9 mouse cellular contexts compared by ENCODE assay signal in the genomic region with DNA sequence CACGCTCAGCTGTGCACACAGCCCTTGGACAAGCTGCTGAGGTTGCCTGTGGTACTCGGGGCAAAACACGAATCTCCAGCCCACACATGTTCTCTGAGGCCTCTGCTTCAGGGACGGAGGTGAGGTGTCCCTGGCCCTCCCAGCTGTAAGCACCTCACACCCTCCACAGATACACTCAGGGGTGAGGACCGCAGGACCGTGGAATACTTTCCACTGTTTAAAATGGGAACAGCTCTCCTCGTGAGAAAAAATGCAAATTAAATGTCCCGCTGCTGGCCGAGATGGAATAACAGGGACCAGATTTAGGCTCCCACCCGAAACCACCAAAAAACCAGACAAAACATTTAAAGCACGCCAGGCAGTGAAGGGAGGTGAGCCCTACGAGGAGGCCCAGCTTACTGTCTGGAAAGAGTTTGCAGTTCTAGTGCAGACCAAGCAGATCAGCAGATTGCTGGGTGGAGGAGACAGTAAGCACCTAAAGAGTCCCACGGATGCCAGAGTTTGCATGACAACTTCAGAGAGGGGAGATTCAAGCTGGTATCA. TPM values are rescaled to one million over a fixed set of nuclear protein-coding genes. Genes with fewer than 3 reads are reported as not detected.
DNase-seq lines count a peak whose midpoint lies in the region; ATAC-seq and TF ChIP-seq lines count a peak whose summit lies in the region.
"Had no signal": no experiment of that assay in that cellular context is flagged by ENCODE, and none has a peak within 500 bp of the region (broad histone marks: within the 10 kb centered on the region; RNA-seq: fewer than 3 reads in every experiment).

No protein-coding gene starts in this region.

- H3K27me3 ChIP-seq in heart, adult 2 months (ENCODE audit: control insufficient read depth, insufficient read depth, low read length), result no peaks in the 10 kb centered on the region
- no peaks in the 10 kb centered on the region for H3K27me3 ChIP-seq in liver, embryonic 15.5 days

- H3K9me3 ChIP-seq in liver, embryonic 15.5 days (replicated peaks), result no peaks in the 10 kb centered on the region

- H3K9ac ChIP-seq in heart, adult 2 months (ENCODE audit: low read depth, low read length), result no peak overlapping the region
- no peak overlapping the region for H3K9ac ChIP-seq in liver, embryonic 15.5 days

- TF ChIP-seq EP300 in heart, adult 2 months (IDR thresholded peaks at IDR 0.05; ENCODE audit: insufficient read depth, low read depth, low read length), result no peak

- no peak overlapping the region for H3K4me2 ChIP-seq in liver, embryonic 15.5 days

- H3K36me3 ChIP-seq in heart, adult 2 months (ENCODE audit: control insufficient read depth, insufficient read depth, low read length), result no peaks in the 10 kb centered on the region
- H3K36me3 ChIP-seq in liver, embryonic 15.5 days (replicated peaks), result no peaks in the 10 kb centered on the region

- intact Hi-C loops in heart, adult 2 months (cut with DNase I), result no loop called here
- intact Hi-C loops in heart, postnatal 36 days (cut with DNase I), result no loop called here

- no peaks in the 10 kb centered on the region for H3K79me2 ChIP-seq in heart, adult 2 months (replicated peaks; ENCODE audit: control insufficient read depth, insufficient read depth, low read length)

- H3K27ac ChIP-seq in heart, adult 2 months, result peak overlapping the region; percentile 57
- H3K27ac ChIP-seq in liver, embryonic 15.5 days (replicated peaks), result peak overlapping the region; percentile 48; the same call in 1 of the 2 replicates

- no peak for DNase-seq in heart, adult 2 months
- no peak for DNase-seq in heart, postnatal 36 days
- peak; percentile 10 for DNase-seq in retina, embryonic 14.5 days (ENCODE audit: low spot score)
- no peak for DNase-seq in retina, postnatal 1 day
- no peak for DNase-seq in thymus, postnatal 0 days (ENCODE audit: low spot score)
- no peak for DNase-seq in spleen, postnatal 4 days (ENCODE audit: low spot score in 2 of 2)
- no peak for DNase-seq in left cerebral cortex, adult 9 months (ENCODE audit: low spot score in 2 of 2)

- no peak for TF ChIP-seq POLR2A in heart, adult 2 months (IDR thresholded peaks at IDR 0.05; ENCODE audit: insufficient read depth, low read depth, low read length)

- TF ChIP-seq CTCF in heart, adult 2 months (IDR thresholded peaks at IDR 0.05), result no peak

- 56% methylated on average over 13 of the region's 13 CpGs for WGBS in heart, adult 2 months
- 42% methylated on average over 13 of the region's 13 CpGs for WGBS in liver, embryonic 15.5 days (ENCODE audit: insufficient replicate concordance)

- no peak overlapping the region for H3K4me3 ChIP-seq in heart, adult 2 months
- H3K4me3 ChIP-seq in liver, embryonic 15.5 days (replicated peaks), result no peak overlapping the region

- no peak for ATAC-seq in liver, embryonic 15.5 days (ENCODE audit: insufficient read depth)

- peaks cover 5% of the 10 kb centered on the region for H3K4me1 ChIP-seq in heart, adult 2 months (ENCODE audit: control insufficient read depth, insufficient read depth, low read length)
- no peaks in the 10 kb centered on the region for H3K4me1 ChIP-seq in liver, embryonic 15.5 days (replicated peaks)

RNA-seq across cellular contexts. Expression of a gene that starts 19.2 kb away (rescaled TPM):
- total RNA-seq in heart, adult 2 months (2021), result 1 to 10 TPM; 1.0 to 1.2 TPM
- polyA plus RNA-seq in heart, adult 2 months (2012; rRNA removed), result 2.1 and 2.6 TPM in 2 replicates
- total RNA-seq in heart, postnatal 36 days (2021), result 1 to 10 TPM; 1.0 to 2.0 TPM
- polyA plus RNA-seq in liver, embryonic 15.5 days (2015; fragmentation: Nextera tagmentation; extraction: Ambion mirVana), result 0.26 and 0.35 TPM in 2 replicates
- 0.66 and 0.68 TPM in 2 replicates for polyA plus RNA-seq in thymus, postnatal 0 days (2015; fragmentation: Nextera tagmentation; extraction: Ambion mirVana)
- total RNA-seq: hematopoietic stem cell, adult 5-6 weeks had no signal
